Mouse (Mus musculus) bone marrow, adult 2 months (tissue): ENCODE measurements around the gene Meiob. TPM values are rescaled to one million over a fixed set of nuclear protein-coding genes. Genes with fewer than 3 reads are reported as not detected.

ENCODE experiments used
- H3K27ac ChIP-seq: fragments of 200-500 bp; 2 replicates; pipeline ENCODE4 v1.5.1; 2012; ENCODE audit warnings: low read depth, mild to moderate bottlenecking, control low read depth, inconsistent platforms, low read length; ENCODE audit not compliant: control insufficient read depth, poor library complexity, insufficient read depth
- H3K4me1 ChIP-seq: fragments of 200-500 bp; 2 replicates; pipeline ENCODE4 v1.6.1; 2011; ENCODE audit warnings: low read length; ENCODE audit not compliant: control insufficient read depth, insufficient read depth
- H3K4me3 ChIP-seq: fragments of 200-500 bp; replicated peaks from 2 replicates; pipeline ENCODE3; 2011; ENCODE audit warnings: mild to moderate bottlenecking, low read depth, low read length, control low read depth; ENCODE audit not compliant: control insufficient read depth
- CTCF ChIP-seq: fragments of 200-500 bp; IDR thresholded peaks from 2 replicates; pipeline ENCODE4 v1.5.1; 2011; ENCODE audit warnings: low read length, control low read depth; ENCODE audit not compliant: control insufficient read depth, insufficient read depth
- POLR2A ChIP-seq: fragments of 200-500 bp; IDR thresholded peaks from 2 replicates; pipeline ENCODE4 v1.6.1; 2011; ENCODE audit warnings: low read depth, mild to moderate bottlenecking, control low read depth, low read length, borderline replicate concordance; ENCODE audit not compliant: control insufficient read depth
- WGBS: fragments of 180-500 bp; shearing (Covaris S2); methylation state at CpG from one replicate; pipeline ENCODE4 v1.1.7; 2018; 5-methylcytosine and 5-hydroxymethylcytosine counted together
- polyA plus RNA-seq: library from polyadenylated mRNA; stranded (reverse); fragments of >200 nt; gene quantifications from 2 replicates; pipeline ENCODE4 v1.2.4, GENCODE M21; 2011; ENCODE audit warnings: low replicate concordance; ENCODE audit not compliant: missing spikeins, insufficient read depth, insufficient read length

Meiob gene
- polyA plus RNA-seq = 0.77 TPM in 1 of 2 replicates, not detected in the other

DNA sequence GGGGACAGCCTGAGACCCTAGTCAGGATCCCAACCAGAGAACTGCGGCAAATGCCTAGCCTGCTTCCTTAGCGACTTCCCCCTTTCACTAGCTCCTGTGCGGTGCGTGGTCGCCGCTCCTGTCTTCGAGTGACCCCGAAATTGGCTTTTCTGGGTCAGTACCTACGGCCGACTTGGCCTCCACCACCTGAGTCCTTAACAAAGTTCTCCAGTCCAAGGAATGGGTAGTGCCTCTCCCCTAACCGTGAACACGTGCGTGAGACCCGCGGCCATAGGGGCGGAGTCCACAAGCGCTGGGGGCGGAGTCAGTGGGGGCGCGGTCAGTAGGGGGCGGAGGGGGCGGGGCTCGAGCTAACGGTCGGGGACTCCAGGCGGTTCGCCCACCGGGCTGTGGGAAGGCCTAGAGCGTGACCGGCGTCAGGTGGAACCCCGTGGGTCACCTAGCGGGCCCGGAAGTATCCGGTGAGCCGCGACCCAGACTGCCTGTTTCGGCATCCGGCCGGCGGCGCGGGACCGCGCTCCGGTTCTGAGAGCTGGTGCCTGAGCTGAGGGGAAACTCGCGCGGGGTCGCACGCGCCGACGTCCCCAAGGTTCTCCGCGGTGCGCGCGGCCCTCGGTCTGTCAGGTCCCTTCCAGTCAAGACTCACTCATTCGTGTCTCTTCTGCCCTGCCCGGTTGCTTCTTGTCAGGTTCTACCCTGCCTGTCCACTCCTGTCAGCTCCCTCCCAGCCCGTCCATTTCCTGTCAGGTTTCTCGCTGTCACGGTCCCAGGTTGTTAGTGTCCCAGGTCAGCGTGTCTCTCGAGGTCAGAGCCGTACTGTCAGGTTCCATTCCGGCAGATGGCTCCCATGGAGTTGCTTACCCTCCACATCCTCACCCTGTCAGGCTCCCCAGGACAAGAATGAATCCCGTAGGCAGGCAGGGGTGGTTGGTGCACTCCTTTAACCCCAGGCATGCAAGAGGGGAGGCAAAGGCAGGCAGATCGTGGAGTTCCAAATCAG lies at the start of gene Meiob:
Gene Meiob, plus strand, starts transcription at position 338 of the 1,000 bp plus-strand sequence.
- H3K4me1 ChIP-seq = no peaks in the 10 kb centered on the region; the same call in 1 of the 2 replicates
- no peak within 1 kb of the TSS for H3K27ac ChIP-seq
- peak within 1 kb of the TSS; percentile 88 for H3K4me3 ChIP-seq
- TF ChIP-seq POLR2A (peak; percentile 34; the same call in 1 of the 2 replicates), CTCF (0 out of 2 replicates have a peak, but pooled peaks have one; percentile 2)
- 1% methylated on average over 71 of the region's 71 CpGs for WGBS

DNA sequence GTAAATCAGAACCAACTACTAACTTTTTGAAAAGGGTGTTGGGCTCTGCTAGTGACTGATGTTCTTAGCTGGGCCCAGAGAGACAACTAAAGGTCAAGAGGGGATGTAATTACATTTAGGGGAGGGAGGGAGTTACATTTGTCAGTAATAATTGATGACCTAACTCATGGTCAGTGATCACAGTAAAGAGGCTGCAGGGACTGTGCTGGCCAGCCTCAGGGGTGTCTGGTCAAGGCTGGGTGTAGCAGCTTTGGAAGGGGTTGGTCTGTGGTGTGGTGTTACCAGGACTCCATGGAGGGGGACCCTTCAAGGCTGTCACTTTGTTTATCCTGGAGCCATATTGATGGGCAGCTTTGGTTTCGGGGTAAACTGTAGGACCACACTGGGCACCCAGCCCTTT lies 46.7 kb upstream of the Meiob start:
- H3K4me3 ChIP-seq = no peak overlapping the region
- no peak overlapping the region for H3K27ac ChIP-seq
- no peak for TF ChIP-seq CTCF
- TF ChIP-seq POLR2A = no peak
- WGBS = 84% methylated on average over 1 of the region's 1 CpGs
- H3K4me1 ChIP-seq = no peaks in the 10 kb centered on the region

DNA sequence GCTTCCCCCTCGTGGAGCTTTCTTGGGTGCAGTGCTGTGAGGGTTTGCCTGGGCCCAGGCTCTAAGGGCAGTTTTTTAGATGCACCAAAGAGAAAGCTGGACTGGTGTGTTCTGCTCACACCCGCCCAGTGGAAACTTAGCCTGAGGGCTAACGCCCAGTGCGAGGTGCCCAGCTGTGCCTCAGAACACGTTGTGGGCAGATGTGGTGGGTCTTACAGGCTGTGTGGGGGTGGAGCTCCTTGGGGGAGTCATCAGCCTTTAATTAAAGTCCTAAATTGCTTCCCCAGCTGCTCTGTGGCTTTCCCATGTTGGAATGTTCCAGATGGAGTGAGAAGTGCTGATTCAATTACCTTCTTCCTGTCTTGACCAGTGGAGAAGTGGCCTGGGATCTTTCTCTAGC lies 43.0 kb upstream of the Meiob start:
- no peak overlapping the region for H3K27ac ChIP-seq
- no peak overlapping the region for H3K4me3 ChIP-seq
- 49% methylated on average over 5 of the region's 5 CpGs for WGBS
- H3K4me1 ChIP-seq = no peaks in the 10 kb centered on the region
- TF ChIP-seq POLR2A = no peak
- TF ChIP-seq CTCF = no peak

DNA sequence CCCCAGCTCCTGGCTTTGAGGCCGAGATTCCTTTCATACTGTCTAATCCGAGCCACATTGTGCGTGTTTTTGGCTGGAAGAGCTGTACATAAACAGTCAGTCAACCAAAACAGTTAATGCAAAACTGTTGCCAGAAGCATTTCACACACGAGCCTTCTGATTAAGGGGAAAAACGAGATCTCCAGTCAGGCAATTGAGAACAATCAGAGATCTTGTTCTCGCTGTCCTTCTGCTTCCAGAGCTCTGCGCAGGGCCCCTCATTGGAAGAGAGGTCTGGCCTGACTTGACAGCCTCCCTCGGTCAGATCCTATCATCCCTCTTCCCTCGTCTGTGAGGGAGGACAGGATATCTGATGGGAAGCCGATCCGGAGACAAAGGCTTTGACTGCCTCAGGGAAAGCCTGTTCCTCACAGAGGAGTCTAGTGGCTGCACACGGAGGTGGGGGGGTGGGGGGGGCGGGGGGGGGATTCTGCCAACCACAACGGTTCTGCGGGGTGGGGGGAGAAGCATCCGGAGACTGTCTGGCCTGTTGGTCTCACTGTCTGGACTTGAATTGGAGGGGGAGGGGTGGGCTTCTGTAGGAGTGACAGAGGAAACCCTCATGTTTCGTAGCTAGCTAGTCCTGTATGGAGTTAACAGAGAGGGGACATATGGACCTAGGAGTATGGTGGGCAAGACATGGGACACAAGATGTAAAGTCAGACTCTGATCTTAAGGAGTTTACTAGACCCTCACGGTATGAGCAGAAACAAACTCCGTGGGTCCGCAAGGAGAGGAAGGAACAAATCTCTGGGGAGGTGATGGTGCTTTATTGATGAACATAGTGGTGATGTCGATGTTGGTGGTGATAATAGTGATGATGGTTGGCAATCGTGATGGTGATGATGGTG lies 38.8 kb upstream of the Meiob start:
- TF ChIP-seq POLR2A (no peak), CTCF (no peak)
- no peak overlapping the region for H3K27ac ChIP-seq
- H3K4me1 ChIP-seq = no peaks in the 10 kb centered on the region
- no peak overlapping the region for H3K4me3 ChIP-seq
- WGBS = 45% methylated on average over 22 of the region's 22 CpGs

DNA sequence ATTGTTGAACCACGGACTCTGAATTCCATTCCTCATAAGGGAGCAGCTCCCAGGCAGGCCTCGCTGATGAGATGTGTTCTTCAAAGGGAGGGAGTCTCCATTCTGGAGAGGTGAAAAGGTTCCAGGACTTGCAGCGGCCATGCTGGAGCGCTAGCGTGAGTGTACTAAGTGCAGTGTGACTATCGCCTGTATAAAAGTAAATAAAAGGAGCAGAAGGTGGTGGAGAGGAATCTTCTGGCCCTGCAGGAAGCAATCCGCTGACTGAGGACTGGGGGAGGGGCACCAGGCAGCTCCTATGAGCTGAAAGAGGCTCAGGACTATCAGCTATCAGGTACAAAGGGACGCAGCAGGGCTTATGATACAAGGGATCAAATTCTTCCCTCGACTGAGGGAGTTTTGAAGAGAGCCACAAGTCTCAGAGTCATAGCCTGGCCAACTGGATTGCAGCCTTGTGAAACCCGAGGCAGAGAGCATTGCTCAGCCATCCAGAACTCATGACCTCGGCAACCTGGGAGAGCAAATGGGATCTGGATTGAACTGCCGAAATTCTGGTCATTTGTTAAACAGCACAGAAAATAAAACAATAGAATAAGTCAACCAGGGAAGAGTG lies 37.7 kb upstream of the Meiob start:
- Histone ChIP-seq H3K27ac (no peak overlapping the region), H3K4me3 (no peak overlapping the region), H3K4me1 (no peaks in the 10 kb centered on the region)
- no peak for TF ChIP-seq CTCF
- TF ChIP-seq POLR2A = no peak
- 43% methylated on average over 12 of the region's 12 CpGs for WGBS

DNA sequence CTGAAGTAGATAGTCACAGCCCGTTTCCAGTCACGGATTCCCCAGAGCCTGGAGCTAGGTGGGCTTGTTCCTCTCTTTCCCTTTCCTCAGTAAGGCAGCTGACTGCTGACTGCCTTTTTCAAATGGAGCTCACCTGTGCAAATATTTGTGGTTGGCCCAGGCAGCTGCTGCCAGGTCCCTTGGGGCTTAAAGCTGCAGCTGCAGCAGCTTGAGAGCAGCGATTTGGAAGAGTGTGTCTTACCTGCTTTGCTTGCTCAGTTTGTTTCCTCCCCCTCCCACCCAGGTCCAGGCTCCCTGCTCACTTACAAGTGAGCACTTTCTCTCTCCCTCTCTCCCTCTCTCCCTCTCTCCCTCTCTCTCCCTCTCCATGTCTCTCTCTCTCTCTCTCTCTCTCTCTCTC lies 34.9 kb upstream of the Meiob start:
- Histone ChIP-seq H3K4me3 (no peak overlapping the region), H3K4me1 (no peaks in the 10 kb centered on the region), H3K27ac (no peak overlapping the region)
- TF ChIP-seq CTCF = no peak
- no peak for TF ChIP-seq POLR2A
- 46% methylated on average over 3 of the region's 3 CpGs for WGBS

DNA sequence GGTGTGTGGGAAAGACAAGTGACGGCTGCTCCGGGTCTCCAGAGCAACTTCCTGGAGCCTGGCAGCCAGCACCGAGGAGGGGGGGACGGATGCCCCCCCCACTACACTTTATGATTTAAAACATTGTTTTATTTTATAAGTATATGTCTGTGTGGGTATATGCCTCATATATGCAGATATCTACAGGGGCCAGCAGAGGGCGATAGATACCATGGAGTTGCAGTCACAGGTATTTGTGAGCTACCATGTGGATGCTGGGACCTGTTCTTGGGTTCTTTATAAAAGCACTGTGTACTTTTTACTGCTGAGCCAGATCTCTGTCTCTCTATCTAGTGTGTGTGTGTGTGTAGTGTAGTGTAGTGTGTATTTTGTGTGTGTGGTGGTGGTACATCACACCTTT lies 30.8 kb upstream of the Meiob start:
- Histone ChIP-seq H3K4me3 (no peak overlapping the region), H3K27ac (no peak overlapping the region), H3K4me1 (no peaks in the 10 kb centered on the region)
- TF ChIP-seq CTCF (no peak), POLR2A (no peak)
- 82% methylated on average over 5 of the region's 5 CpGs for WGBS

DNA sequence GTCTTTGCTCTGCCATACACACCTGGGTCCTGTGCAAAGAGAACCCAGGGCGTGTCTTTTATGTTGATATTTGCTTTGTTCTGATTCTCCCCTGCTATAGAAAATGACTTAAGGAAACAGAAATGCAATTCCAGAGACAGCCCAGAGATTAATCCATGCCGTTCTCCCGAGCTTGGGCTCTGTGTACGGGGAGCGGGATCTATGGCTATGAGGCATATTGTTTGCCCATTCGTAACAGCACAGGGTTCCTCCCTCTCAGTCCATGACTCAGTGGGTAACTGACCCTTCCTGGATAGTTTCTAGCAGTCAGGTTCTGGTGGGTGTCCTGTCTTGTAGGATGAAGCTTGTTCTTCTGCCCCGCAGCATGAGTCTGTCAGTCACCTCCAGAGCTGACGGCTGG lies 28.9 kb upstream of the Meiob start:
- 79% methylated on average over 8 of the region's 8 CpGs for WGBS

More for the DNA sequence above, 28.9 kb upstream of the Meiob start:
- no peak overlapping the region for H3K4me3 ChIP-seq
- no peak for TF ChIP-seq POLR2A
- no peak for TF ChIP-seq CTCF
- H3K27ac ChIP-seq = no peak overlapping the region
- H3K4me1 ChIP-seq = peaks cover 1% of the 10 kb centered on the region; the same call in 1 of the 2 replicates
